Mouse (Mus musculus) neural tube, embryonic 15.5 days (tissue): ENCODE results near the gene Igf2bp2. TPM values are rescaled to one million over a fixed set of nuclear protein-coding genes. Genes with fewer than 3 reads are reported as not detected.
A peak's percentile ranks its signal among the peaks of the same experiment; 100 is the strongest.

Experiments
- ATAC-seq: fragments of 200-750 bp; cut with Nextera tagmentation; 2 replicates; pipeline ENCODE4 v1.8.0; 2017; ENCODE audit warnings: mild to moderate bottlenecking, moderate TSS enrichment, moderate library complexity; ENCODE audit not compliant: low FRiP score
- H3K27ac ChIP-seq: fragments of 300-500 bp; sonication (generic); replicated peaks from 2 replicates; pipeline ENCODE4 v1.5.1; 2015; ENCODE audit warnings: mild to moderate bottlenecking, inconsistent platforms
- H3K27me3 ChIP-seq: fragments of 300-500 bp; sonication (generic); replicated peaks from 2 replicates; pipeline ENCODE4 v1.6.1; 2015; ENCODE audit warnings: inconsistent platforms
- H3K36me3 ChIP-seq: fragments of 300-500 bp; sonication (generic); 2 replicates; pipeline ENCODE4 v1.6.1; 2015; ENCODE audit warnings: inconsistent platforms
- H3K4me1 ChIP-seq: fragments of 300-500 bp; sonication (generic); 2 replicates; pipeline ENCODE4 v1.6.1; 2015; ENCODE audit warnings: inconsistent platforms
- H3K4me2 ChIP-seq: fragments of 300-500 bp; sonication (generic); 2 replicates; pipeline ENCODE4 v1.6.1; 2015; ENCODE audit warnings: inconsistent platforms, mild to moderate bottlenecking, moderate library complexity
- H3K4me3 ChIP-seq: fragments of 300-500 bp; sonication (generic); replicated peaks from 2 replicates; pipeline ENCODE4 v1.5.1; 2015; ENCODE audit warnings: mild to moderate bottlenecking, inconsistent platforms
- H3K9ac ChIP-seq: fragments of 300-500 bp; sonication (generic); replicated peaks from 2 replicates; pipeline ENCODE4 v1.6.1; 2015; ENCODE audit warnings: mild to moderate bottlenecking, inconsistent platforms
- H3K9me3 ChIP-seq: fragments of 300-500 bp; sonication (generic); replicated peaks from 2 replicates; pipeline ENCODE4 v1.6.1; 2016; ENCODE audit warnings: inconsistent platforms
- WGBS: fragments of 180-500 bp; shearing (Covaris S2); methylation state at CpG from one replicate; pipeline ENCODE4 v1.1.7; 2015; ENCODE audit warnings: mixed read lengths; 5-methylcytosine and 5-hydroxymethylcytosine counted together
- polyA plus RNA-seq: library from polyadenylated mRNA; unstranded; fragments of >200 nt; fragmentation: Nextera tagmentation; extraction: Ambion mirVana; gene quantifications from 2 replicates; pipeline ENCODE4 v1.2.1, GENCODE M21; 2015

Gene Igf2bp2
- polyA plus RNA-seq, 1 experiment from 2014 or later, result 15.5 TPM

GRCm38 (mm10) chr16:22121109-22121508 lies 42.0 kb downstream of the Igf2bp2 start:
- Histone ChIP-seq H3K4me3 (no peak overlapping the region), H3K27me3 (no peaks in the 10 kb centered on the region), H3K4me2 (no peak overlapping the region), H3K36me3 (peaks cover 4% of the 10 kb centered on the region; the same call in 1 of the 2 replicates), H3K27ac (no peak overlapping the region), H3K9me3 (no peaks in the 10 kb centered on the region), H3K9ac (no peak overlapping the region), H3K4me1 (peaks cover 3% of the 10 kb centered on the region; the same call in 1 of the 2 replicates)
- WGBS, result 94% methylated on average over 8 of the region's 8 CpGs
- no peak for ATAC-seq

DNA sequence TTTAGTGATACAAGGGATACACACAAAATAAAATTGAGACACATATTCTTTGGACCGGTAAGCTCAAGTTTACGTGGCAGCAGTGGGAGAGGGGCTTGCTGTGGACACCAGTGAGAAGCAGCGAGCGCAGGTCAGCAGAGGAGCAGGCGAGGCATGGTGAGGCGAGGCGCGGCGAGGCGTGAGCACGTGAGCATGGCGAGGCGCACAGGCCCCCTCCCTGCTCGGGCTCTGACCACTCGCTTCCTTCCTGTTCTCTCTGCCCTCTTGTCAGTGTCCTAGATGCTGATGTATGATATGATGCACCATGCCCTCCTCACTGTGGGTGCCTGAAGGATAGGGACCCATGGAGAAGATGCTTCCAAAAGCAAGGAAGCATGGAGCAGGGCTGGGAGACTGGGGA lies 43.6 kb downstream of the Igf2bp2 start:
- H3K27ac ChIP-seq, result no peak overlapping the region
- WGBS, result 92% methylated on average over 15 of the region's 15 CpGs
- ATAC-seq, result no peak
- no peak overlapping the region for H3K4me2 ChIP-seq
- H3K4me1 ChIP-seq, result peaks cover 3% of the 10 kb centered on the region; the same call in 1 of the 2 replicates
- H3K27me3 ChIP-seq, result no peaks in the 10 kb centered on the region
- H3K9ac ChIP-seq, result no peak overlapping the region
- peaks cover 4% of the 10 kb centered on the region; the same call in 1 of the 2 replicates for H3K36me3 ChIP-seq
- no peaks in the 10 kb centered on the region for H3K9me3 ChIP-seq
- H3K4me3 ChIP-seq, result no peak overlapping the region

DNA sequence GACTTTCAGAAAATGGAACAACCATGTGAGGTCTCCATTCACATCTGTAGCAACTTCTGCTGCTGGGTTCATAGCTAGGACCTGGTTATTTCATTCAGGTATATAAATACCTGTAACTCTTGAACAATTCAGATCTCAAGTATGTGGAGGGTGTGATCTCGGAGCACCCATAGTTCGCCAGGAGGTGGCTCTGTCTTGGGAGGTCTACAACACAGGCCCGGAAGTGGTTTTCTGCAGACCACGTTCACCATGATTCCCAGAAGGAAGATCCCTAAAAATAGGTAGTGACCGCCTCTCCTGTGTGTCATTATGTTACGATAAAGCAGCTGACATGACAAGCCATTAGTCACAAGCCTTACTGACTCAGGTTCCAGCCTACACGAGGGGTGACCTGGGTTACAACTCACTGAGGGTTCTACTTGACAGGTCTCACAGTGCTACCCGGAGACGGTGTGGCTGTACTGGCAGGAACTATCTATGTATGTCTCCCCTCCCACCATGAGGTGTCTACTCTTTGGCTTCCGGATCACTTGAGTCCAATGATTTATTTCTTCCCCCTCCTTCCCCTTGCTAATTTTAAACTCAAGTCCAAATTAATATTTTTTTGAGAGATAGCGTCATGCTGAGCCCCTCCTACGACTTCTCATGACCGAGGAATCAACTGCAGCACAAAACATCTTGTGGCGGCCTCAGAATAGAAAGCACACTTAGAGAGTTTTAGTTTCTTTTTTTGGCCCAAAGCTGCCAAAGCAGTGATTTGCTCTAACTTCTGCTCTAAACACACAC lies 44.2 kb downstream of the Igf2bp2 start:
- no peak for ATAC-seq
- Histone ChIP-seq H3K4me2 (no peak overlapping the region), H3K27me3 (no peaks in the 10 kb centered on the region), H3K4me3 (no peak overlapping the region), H3K9me3 (no peaks in the 10 kb centered on the region), H3K27ac (no peak overlapping the region), H3K4me1 (peaks cover 3% of the 10 kb centered on the region; the same call in 1 of the 2 replicates), H3K9ac (no peak overlapping the region), H3K36me3 (peaks cover 4% of the 10 kb centered on the region; the same call in 1 of the 2 replicates)
- WGBS, result 82% methylated on average over 14 of the region's 14 CpGs

GRCm38 (mm10) chr16:22118151-22118550 lies 44.9 kb downstream of the Igf2bp2 start:
- 91% methylated on average over 4 of the region's 4 CpGs for WGBS
- Histone ChIP-seq H3K27ac (no peak overlapping the region), H3K9me3 (no peaks in the 10 kb centered on the region), H3K4me3 (no peak overlapping the region), H3K9ac (no peak overlapping the region), H3K27me3 (no peaks in the 10 kb centered on the region), H3K36me3 (peaks cover 4% of the 10 kb centered on the region; the same call in 1 of the 2 replicates), H3K4me1 (no peaks in the 10 kb centered on the region; the same call in 1 of the 2 replicates), H3K4me2 (no peak overlapping the region)
- ATAC-seq, result no peak

DNA sequence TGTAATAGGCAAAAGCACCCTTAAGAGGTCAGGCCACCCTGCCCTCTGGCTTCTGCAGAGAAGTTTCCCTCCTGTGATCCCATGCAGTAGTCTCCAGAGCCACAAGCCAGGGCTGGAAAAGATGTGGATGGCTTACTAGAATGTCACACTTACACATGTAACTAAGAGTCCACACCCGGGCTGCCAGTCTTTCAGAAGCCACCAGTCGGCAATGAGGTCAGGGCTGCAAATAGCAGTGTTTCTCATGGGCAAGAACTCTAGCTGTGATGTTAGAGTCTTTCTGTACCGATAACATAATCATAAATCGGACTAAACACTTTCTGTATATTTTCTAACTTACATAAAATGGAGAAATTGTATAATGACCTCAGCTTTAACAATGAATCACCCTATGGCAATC lies 46.4 kb downstream of the Igf2bp2 start:
- ATAC-seq, result no peak
- no peak overlapping the region for H3K4me2 ChIP-seq
- no peaks in the 10 kb centered on the region for H3K27me3 ChIP-seq
- H3K9ac ChIP-seq, result no peak overlapping the region
- peaks cover 4% of the 10 kb centered on the region; the same call in 1 of the 2 replicates for H3K36me3 ChIP-seq
- no peak overlapping the region for H3K4me3 ChIP-seq
- WGBS, result 95% methylated on average over 4 of the region's 4 CpGs
- H3K27ac ChIP-seq, result no peak overlapping the region
- H3K4me1 ChIP-seq, result no peaks in the 10 kb centered on the region
- no peaks in the 10 kb centered on the region for H3K9me3 ChIP-seq

- Histone ChIP-seq H3K27me3 (no peaks in the 10 kb centered on the region), H3K9ac (no peak overlapping the region), H3K4me1 (no peaks in the 10 kb centered on the region), H3K9me3 (no peaks in the 10 kb centered on the region), H3K4me3 (no peak overlapping the region), H3K4me2 (no peak overlapping the region), H3K27ac (no peak overlapping the region), H3K36me3 (peaks cover 4% of the 10 kb centered on the region; the same call in 1 of the 2 replicates)
- ATAC-seq, result no peak
- WGBS, result 86% methylated on average over 6 of the region's 6 CpGs
Measured at GRCm38 (mm10) chr16:22116058-22116457, 47.0 kb downstream of the Igf2bp2 start.

DNA sequence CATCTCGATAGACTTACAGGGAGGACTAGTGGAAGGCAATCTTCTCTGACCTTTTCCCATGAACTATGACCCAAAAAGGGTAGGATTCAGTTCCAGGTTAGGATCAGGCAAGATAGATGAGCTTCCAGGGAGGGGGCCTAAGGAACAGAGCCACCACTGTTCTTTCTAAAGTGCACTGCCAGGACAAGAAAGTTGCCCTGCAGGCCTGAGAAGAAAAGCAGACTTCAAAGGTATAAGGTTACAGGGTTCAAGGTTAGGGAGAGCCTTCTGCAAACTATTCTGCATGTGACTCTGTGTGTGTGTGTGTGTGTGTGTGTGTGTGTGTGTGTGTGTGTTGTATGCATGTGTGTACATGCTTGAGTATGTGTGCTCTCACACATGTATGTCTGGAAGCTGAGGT lies 53.1 kb downstream of the Igf2bp2 start:
- H3K9me3 ChIP-seq, result no peaks in the 10 kb centered on the region
- H3K4me3 ChIP-seq, result no peak overlapping the region
- no peak overlapping the region for H3K9ac ChIP-seq
- no peaks in the 10 kb centered on the region for H3K27me3 ChIP-seq
- no peak for ATAC-seq
- H3K36me3 ChIP-seq, result no peaks in the 10 kb centered on the region
- H3K4me1 ChIP-seq, result 0 out of 2 replicates have a peak, but pooled peaks cover 5% of the 10 kb centered on the region
- no peak overlapping the region for H3K27ac ChIP-seq
- 72% methylated on average over 1 of the region's 1 CpGs for WGBS
- no peak overlapping the region for H3K4me2 ChIP-seq

DNA sequence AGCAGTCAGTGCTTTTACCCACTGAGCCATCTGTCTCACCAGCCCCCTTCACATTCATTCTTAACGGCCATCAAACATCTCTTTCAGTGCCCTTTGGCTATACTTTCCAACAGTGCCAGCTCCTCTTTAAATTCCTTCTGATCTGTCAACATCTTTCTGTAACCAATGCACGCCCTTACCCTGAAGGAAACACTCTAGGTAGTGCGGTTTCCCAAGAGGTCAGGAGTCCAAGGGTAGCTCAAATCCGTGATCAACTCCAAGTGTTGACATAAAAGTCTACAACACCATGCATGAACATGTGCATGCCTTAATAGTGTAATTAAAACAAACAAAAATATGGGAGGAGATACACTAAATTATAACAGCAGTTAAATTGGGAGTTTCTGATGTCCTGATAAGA lies 53.9 kb downstream of the Igf2bp2 start:
- no peak overlapping the region for H3K9ac ChIP-seq
- no peaks in the 10 kb centered on the region for H3K9me3 ChIP-seq
- H3K27me3 ChIP-seq, result no peaks in the 10 kb centered on the region
- H3K4me2 ChIP-seq, result no peak overlapping the region
- 81% methylated on average over 4 of the region's 4 CpGs for WGBS
- no peak for ATAC-seq
- H3K27ac ChIP-seq, result no peak overlapping the region
- no peak overlapping the region for H3K4me3 ChIP-seq
- no peaks in the 10 kb centered on the region for H3K36me3 ChIP-seq
- 0 out of 2 replicates have a peak, but pooled peaks cover 5% of the 10 kb centered on the region for H3K4me1 ChIP-seq

DNA sequence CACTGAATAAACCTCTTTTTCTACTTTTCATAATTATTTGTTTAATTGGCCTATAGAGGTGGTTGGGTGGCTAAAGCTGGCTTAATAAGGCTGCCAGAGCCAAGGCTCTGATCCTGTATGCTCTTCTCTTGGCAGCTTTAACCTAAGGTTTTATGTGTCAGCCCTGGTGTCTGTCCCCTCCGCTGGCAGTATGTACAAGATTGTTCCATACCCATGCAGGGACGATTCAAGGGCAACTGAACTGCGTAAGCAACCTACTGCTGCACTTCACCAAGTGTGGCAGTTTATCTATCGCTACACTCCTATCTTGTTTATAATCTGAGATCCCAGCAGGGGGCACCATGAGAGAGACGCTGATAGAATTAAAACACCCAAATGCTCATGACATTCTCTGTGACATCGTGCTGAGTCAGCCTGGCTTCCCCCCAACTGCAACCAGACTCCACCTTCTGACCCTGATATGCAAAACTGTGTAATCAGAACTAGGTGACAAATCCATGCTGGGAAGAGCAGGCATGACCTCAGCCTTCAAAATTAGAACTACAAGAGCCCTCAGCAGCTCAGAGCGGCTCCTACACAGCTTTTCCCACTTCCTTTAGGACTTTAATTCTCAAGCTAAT lies 55.1 kb downstream of the Igf2bp2 start:
- H3K9ac ChIP-seq, result no peak overlapping the region
- H3K27me3 ChIP-seq, result no peaks in the 10 kb centered on the region
- no peak overlapping the region for H3K27ac ChIP-seq
- no peak overlapping the region for H3K4me2 ChIP-seq
- H3K4me1 ChIP-seq, result 0 out of 2 replicates have a peak, but pooled peaks cover 5% of the 10 kb centered on the region
- H3K4me3 ChIP-seq, result no peak overlapping the region
- ATAC-seq, result peak; percentile 28; the same call in 1 of the 2 replicates
- WGBS, result 56% methylated on average over 7 of the region's 7 CpGs
- H3K36me3 ChIP-seq, result no peaks in the 10 kb centered on the region
- no peaks in the 10 kb centered on the region for H3K9me3 ChIP-seq

DNA sequence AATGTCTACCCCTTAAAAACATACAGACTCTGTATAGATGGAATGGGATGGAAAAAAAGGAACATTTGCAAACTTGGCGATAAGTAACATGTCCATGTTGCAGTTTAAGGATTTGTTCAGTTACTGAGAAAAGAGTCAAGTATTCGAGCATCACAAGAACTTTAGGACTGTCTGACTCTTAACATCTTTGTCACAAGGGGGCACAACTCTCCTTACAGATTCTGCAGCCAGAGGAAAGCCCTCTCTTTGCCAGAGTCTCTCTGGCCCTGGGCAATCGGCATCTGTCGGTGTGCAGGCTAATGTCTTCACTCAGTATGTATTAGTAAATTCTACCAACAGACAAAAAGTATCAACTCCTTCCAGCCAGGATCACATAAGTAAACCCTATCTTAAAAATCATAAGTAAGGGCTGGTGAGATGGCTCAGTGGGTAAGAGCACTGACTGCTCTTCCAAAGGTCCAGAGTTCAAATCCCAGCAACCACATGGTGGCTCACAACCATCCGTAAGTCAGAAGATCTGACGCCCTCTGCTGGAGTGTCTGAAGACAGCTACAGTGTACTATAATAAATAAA lies 57.0 kb downstream of the Igf2bp2 start:
- 0 out of 2 replicates have a peak, but pooled peaks cover 5% of the 10 kb centered on the region for H3K4me1 ChIP-seq
- H3K27me3 ChIP-seq, result no peaks in the 10 kb centered on the region
- no peak overlapping the region for H3K27ac ChIP-seq
- WGBS, result 93% methylated on average over 6 of the region's 6 CpGs
- ATAC-seq, result no peak
- H3K4me2 ChIP-seq, result no peak overlapping the region
- no peak overlapping the region for H3K4me3 ChIP-seq
- H3K9ac ChIP-seq, result no peak overlapping the region
- H3K36me3 ChIP-seq, result no peaks in the 10 kb centered on the region
- no peaks in the 10 kb centered on the region for H3K9me3 ChIP-seq

DNA sequence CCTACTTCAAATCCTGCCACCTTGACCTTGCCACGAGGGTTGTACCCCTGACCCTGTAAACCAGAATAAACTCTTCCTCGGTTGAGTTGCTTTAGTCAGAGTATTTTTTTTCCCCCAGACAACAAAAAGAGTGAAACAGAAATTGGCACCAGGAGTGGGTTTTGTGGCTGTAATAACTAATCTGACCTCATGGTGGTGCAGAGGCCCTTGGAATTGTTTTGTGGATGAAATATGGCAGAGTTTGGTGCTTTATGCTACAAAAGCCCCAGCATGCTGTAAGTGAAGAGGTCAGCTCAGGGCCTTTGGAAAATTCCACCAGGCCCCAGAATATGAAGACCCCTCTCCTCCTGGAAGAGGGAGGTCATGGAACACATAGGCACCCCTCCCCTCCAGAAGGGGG lies 63.0 kb downstream of the Igf2bp2 start:
- WGBS, result 85% methylated on average over 2 of the region's 2 CpGs
- ATAC-seq, result no peak
- Histone ChIP-seq H3K9ac (no peak overlapping the region), H3K36me3 (no peaks in the 10 kb centered on the region), H3K9me3 (no peaks in the 10 kb centered on the region), H3K4me3 (no peak overlapping the region), H3K4me2 (no peak overlapping the region), H3K27ac (no peak overlapping the region), H3K4me1 (peaks cover 5% of the 10 kb centered on the region), H3K27me3 (no peaks in the 10 kb centered on the region)
